Mouse (Mus musculus) stomach, embryonic 14.5 days (tissue): Measurements from ENCODE around the gene Cox14. TPM values are rescaled to one million over a fixed set of nuclear protein-coding genes. Genes with fewer than 3 reads are reported as not detected.
A peak's percentile ranks its signal among the peaks of the same experiment; 100 is the strongest.

Source experiments
- ATAC-seq: fragments of 200-750 bp; cut with Nextera tagmentation; 2 replicates; pipeline ENCODE4 v1.8.0; 2017; ENCODE audit warnings: low read depth, moderate TSS enrichment; ENCODE audit not compliant: insufficient number of reproducible peaks, insufficient read depth, low FRiP score
- H3K27ac ChIP-seq: fragments of 300-500 bp; sonication (generic); 2 replicates; pipeline ENCODE4 v1.5.1; 2014; ENCODE audit warnings: mild to moderate bottlenecking, low read length, moderate library complexity, mixed read lengths
- H3K27me3 ChIP-seq: fragments of 300-500 bp; sonication (generic); 2 replicates; pipeline ENCODE4 v1.6.1; 2014; ENCODE audit warnings: low read length, control low read depth, mixed read lengths; ENCODE audit not compliant: control insufficient read depth, insufficient read depth
- H3K36me3 ChIP-seq: fragments of 300-500 bp; sonication (generic); 2 replicates; pipeline ENCODE4 v1.6.1; 2014; ENCODE audit warnings: mild to moderate bottlenecking, control low read depth, low read length, moderate library complexity, mixed read lengths; ENCODE audit not compliant: control insufficient read depth, insufficient read depth
- H3K4me1 ChIP-seq: fragments of 300-500 bp; sonication (generic); 2 replicates; pipeline ENCODE4 v1.6.1; 2014; ENCODE audit warnings: low read length, control low read depth, mixed read lengths; ENCODE audit not compliant: control insufficient read depth, insufficient read depth
- H3K4me2 ChIP-seq: fragments of 300-500 bp; sonication (generic); replicated peaks from 2 replicates; pipeline ENCODE4 v1.6.1; 2014; ENCODE audit warnings: low read depth, low read length, control low read depth
- H3K4me3 ChIP-seq: fragments of 300-500 bp; sonication (generic); 2 replicates; pipeline ENCODE4 v1.5.1; 2014; ENCODE audit warnings: low read depth, low read length, control low read depth
- H3K9ac ChIP-seq: fragments of 300-500 bp; sonication (generic); replicated peaks from 2 replicates; pipeline ENCODE4 v1.6.1; 2014; ENCODE audit warnings: low read depth, mild to moderate bottlenecking, control low read depth, low read length, moderate library complexity, mixed read lengths
- H3K9me3 ChIP-seq: fragments of 300-500 bp; sonication (generic); 2 replicates; pipeline ENCODE4 v1.6.1; 2016; ENCODE audit warnings: low read depth, low read length, control low read depth; ENCODE audit not compliant: control insufficient read depth
- WGBS: fragments of 180-500 bp; shearing (Covaris S2); extraction: QIAGEN DNeasy Blood & Tissue Kit; methylation state at CpG from one replicate; pipeline ENCODE4 v1.1.7; 2014; 5-methylcytosine and 5-hydroxymethylcytosine counted together
- polyA plus RNA-seq: library from polyadenylated mRNA; unstranded; fragments of >200 nt; fragmentation: Nextera tagmentation; extraction: Ambion mirVana; gene quantifications from 2 replicates; pipeline ENCODE4 v1.2.1, GENCODE M21; 2014

The Cox14 gene
- polyA plus RNA-seq, 1 experiment from 2014 or later: 193 TPM

DNA sequence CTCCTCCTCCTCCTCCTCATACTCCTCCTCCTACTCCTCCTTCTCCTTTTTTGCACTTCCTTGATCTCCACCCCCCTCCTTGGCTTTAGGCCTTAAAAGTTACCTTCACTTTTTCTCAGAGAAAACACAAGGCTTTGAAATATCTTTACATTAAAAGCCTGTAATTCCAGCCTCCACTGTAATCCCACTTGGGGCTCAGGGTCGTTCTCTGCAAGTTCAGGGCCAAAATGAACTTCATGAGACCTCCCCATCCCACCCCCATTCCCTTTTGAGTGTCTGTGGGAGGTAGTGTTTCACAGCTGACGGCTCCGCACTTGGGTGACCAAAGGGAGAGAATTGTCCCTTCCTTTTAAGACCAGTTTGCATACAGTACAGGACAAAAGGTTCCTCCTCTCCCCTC, 47.5 kb downstream of the Cox14 start:
- no peaks in the 10 kb centered on the region for H3K36me3 ChIP-seq
- H3K4me3 ChIP-seq: peak overlapping the region; percentile 91; the same call in 1 of the 2 replicates
- H3K9me3 ChIP-seq: no peaks in the 10 kb centered on the region
- H3K27ac ChIP-seq: peak overlapping the region; percentile 29; the same call in 1 of the 2 replicates
- peak overlapping the region; percentile 65; the same call in 1 of the 2 replicates for H3K4me2 ChIP-seq
- 26% methylated on average over 3 of the region's 3 CpGs for WGBS
- peaks cover 16% of the 10 kb centered on the region for H3K4me1 ChIP-seq
- no peaks in the 10 kb centered on the region for H3K27me3 ChIP-seq
- no peak overlapping the region for H3K9ac ChIP-seq
- ATAC-seq: no peak

Other genes with a start within 250 kb of the Cox14 start
- 0.29 and 0.42 TPM in 2 replicates for gene Faim2, start 197.5 kb upstream of the Cox14 start, polyA plus RNA-seq
- gene Aqp2, start 146.6 kb upstream of the Cox14 start, polyA plus RNA-seq: not detected in 2 replicates
- gene Aqp5, start 134.8 kb upstream of the Cox14 start, polyA plus RNA-seq: 0.21 and 0.72 TPM in 2 replicates
- not detected in 2 replicates for gene Aqp6, start 124.2 kb upstream of the Cox14 start, polyA plus RNA-seq
- gene Racgap1, start 74.0 kb upstream of the Cox14 start, polyA plus RNA-seq: 108 and 109 TPM in 2 replicates
- 1.5 and 1.8 TPM in 2 replicates for gene Asic1, start 55.2 kb upstream of the Cox14 start, polyA plus RNA-seq
- 37.8 and 40.1 TPM in 2 replicates for gene Smarcd1, start 23.5 kb upstream of the Cox14 start, polyA plus RNA-seq
- not detected in 2 replicates for gene Gm17349, start 20.1 kb upstream of the Cox14 start, polyA plus RNA-seq
- 0.20 and 0.21 TPM in 2 replicates for gene Gpd1, start 8.1 kb upstream of the Cox14 start, polyA plus RNA-seq
- gene Cers5, start 47.3 kb downstream of the Cox14 start, polyA plus RNA-seq: 77.0 and 78.7 TPM in 2 replicates
- gene Lima1, start 149.8 kb downstream of the Cox14 start, polyA plus RNA-seq: 69.4 and 78.0 TPM in 2 replicates
- gene Fam186a, start 241.4 kb downstream of the Cox14 start, polyA plus RNA-seq: not detected in 2 replicates
- 44.8 and 47.7 TPM in 2 replicates for gene Larp4, start 244.4 kb downstream of the Cox14 start, polyA plus RNA-seq